Mouse (Mus musculus) lung, postnatal 0 days (tissue): ENCODE measurements around the gene AU022252.

Experiments
- CTCF ChIP-seq: IDR thresholded peaks from 2 replicates; pipeline ENCODE4 v1.5.1; 2016; ENCODE audit warnings: antibody characterized with exemption, mild to moderate bottlenecking
- EP300 ChIP-seq: IDR thresholded peaks from 2 replicates; pipeline ENCODE4 v1.6.1; 2016; ENCODE audit warnings: antibody characterized with exemption, mild to moderate bottlenecking, control low read depth

DNA sequence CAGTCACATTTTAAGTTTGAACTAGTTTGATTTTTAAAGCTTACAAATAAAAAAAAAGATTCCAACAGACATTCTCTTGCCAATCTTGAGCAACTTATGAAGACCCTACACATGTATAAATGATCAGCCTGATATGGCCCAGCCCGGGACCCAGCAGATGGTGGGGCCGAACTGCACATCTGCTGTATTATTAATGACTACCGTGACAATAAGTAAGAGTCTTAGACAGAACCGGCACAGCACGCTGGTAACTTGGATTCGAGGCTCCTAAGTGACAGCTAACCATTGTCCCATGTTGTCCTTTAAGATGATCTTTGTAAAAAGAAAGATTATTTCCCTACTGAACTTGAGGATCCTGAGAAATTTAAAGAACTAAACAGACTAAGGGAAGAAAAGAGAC, 43.1 kb downstream of the AU022252 start:
- no peak for TF ChIP-seq EP300
- no peak for TF ChIP-seq CTCF
